Mouse (Mus musculus) gastrocnemius, postnatal 14 days (tissue): Measurements from ENCODE around the gene Mrpl34. TPM values are rescaled to one million over a fixed set of nuclear protein-coding genes. Genes with fewer than 3 reads are reported as not detected.

Experiments
- DNase-seq: peaks from one replicate; pipeline ENCODE4 v3.0.0; 2021; ENCODE audit warnings: mixed read lengths
- intact Hi-C: fragments of 180-260 bp; cut with DNase I; formaldehyde crosslinking; loops from one replicate; pipeline ENCODE4 v1.15.1; 2025; ENCODE audit warnings: low total_unique reads
- total RNA-seq, 2 experiments: library from RNA; stranded (reverse); gene quantifications; 2 replicates each; pipeline ENCODE4 v1.2.3; 2021

The Mrpl34 gene
- total RNA-seq, 2 experiments from 2014 or later, result 44.0 to 45.2 TPM

GRCm38 (mm10) chr8:71466198-71466597 lies 1.4 kb downstream of the Mrpl34 start:
- DNase-seq, result no peak
- intact Hi-C loops, result loop anchor here (10.0 kb wide), 1 partner anchor 91 kb away; the partner anchor contains the start of gene Ocel1

GRCm38 (mm10) chr8:71467201-71467600 lies 2.4 kb downstream of the Mrpl34 start:
- no peak for DNase-seq
- intact Hi-C loops, result loop anchor here (10.0 kb wide), 1 partner anchor 92 kb away; the partner anchor contains the start of gene Ocel1

- no peak for DNase-seq
- intact Hi-C loops, result loop anchor here (10.0 kb wide), 1 partner anchor 93 kb away; the partner anchor contains the start of gene Ocel1
These were observed 3.2 kb downstream of the Mrpl34 start for GRCm38 (mm10) chr8:71468001-71468400.

GRCm38 (mm10) chr8:71468916-71469315 lies 4.2 kb downstream of the Mrpl34 start, which contains the start of gene Dda1:
TSS of gene Dda1 (plus strand) at chr8:71469199.
- intact Hi-C loops, result loop anchor here (10.0 kb wide), 1 partner anchor 94 kb away; the partner anchor contains the start of gene Ocel1
- peak; percentile 98 for DNase-seq

GRCm38 (mm10) chr8:71469411-71469810 lies 4.7 kb downstream of the Mrpl34 start:
- intact Hi-C loops, result loop anchor here (10.0 kb wide), 1 partner anchor 95 kb away; the partner anchor contains the start of gene Ocel1
- DNase-seq, result peak; percentile 58

GRCm38 (mm10) chr8:71470146-71470912 lies 5.6 kb downstream of the Mrpl34 start:
- intact Hi-C loops, result no loop called here
- no peak for DNase-seq

- intact Hi-C loops, result no loop called here
- DNase-seq, result no peak
These were observed 6.1 kb downstream of the Mrpl34 start for GRCm38 (mm10) chr8:71470913-71471255.

GRCm38 (mm10) chr8:71471861-71472260 lies 7.1 kb downstream of the Mrpl34 start:
- intact Hi-C loops, result no loop called here
- DNase-seq, result no peak

GRCm38 (mm10) chr8:71472601-71473386 lies 8.0 kb downstream of the Mrpl34 start:
- DNase-seq, result no peak
- intact Hi-C loops, result no loop called here

GRCm38 (mm10) chr8:71474344-71474743 lies 9.6 kb downstream of the Mrpl34 start:
- no peak for DNase-seq
- intact Hi-C loops, result no loop called here

GRCm38 (mm10) chr8:71474785-71475701 lies 10.3 kb downstream of the Mrpl34 start:
- no peak for DNase-seq
- intact Hi-C loops, result loop anchor here (5.0 kb wide), 1 partner anchor 658 kb away; no protein-coding TSS in a partner anchor

- intact Hi-C loops, result loop anchor here (5.0 kb wide), 1 partner anchor 658 kb away; no protein-coding TSS in a partner anchor
- DNase-seq, result no peak
These were observed 10.9 kb downstream of the Mrpl34 start for GRCm38 (mm10) chr8:71475702-71476075.

- intact Hi-C loops, result loop anchor here (5.0 kb wide), 1 partner anchor 659 kb away; no protein-coding TSS in a partner anchor
- DNase-seq, result peak; percentile 84
These were observed 11.6 kb downstream of the Mrpl34 start for GRCm38 (mm10) chr8:71476099-71476940.

- intact Hi-C loops, result loop anchor here (5.0 kb wide), 1 partner anchor 660 kb away; no protein-coding TSS in a partner anchor
- DNase-seq, result no peak
These were observed 12.6 kb downstream of the Mrpl34 start for GRCm38 (mm10) chr8:71477196-71477845.

GRCm38 (mm10) chr8:71478943-71479342 lies 14.2 kb downstream of the Mrpl34 start:
- intact Hi-C loops, result loop anchor here (5.0 kb wide), 1 partner anchor 662 kb away; no protein-coding TSS in a partner anchor
- no peak for DNase-seq

- intact Hi-C loops, result no loop called here
- no peak for DNase-seq
These were observed 19.2 kb downstream of the Mrpl34 start for GRCm38 (mm10) chr8:71483932-71484331.

- DNase-seq, result no peak
- intact Hi-C loops, result no loop called here
These were observed 20.0 kb downstream of the Mrpl34 start for GRCm38 (mm10) chr8:71484736-71485135.
